Mouse (Mus musculus) left cerebral cortex, postnatal 10 days (tissue): Measurements from ENCODE around the gene Klhl12. TPM values are rescaled to one million over a fixed set of nuclear protein-coding genes. Genes with fewer than 3 reads are reported as not detected.
"Not testable (repeated sequence)": the region's sequence is repeated elsewhere in the genome, so short reads cannot be mapped to it uniquely, and the experiment has no call there.

Experiments used
- DNase-seq, 2 experiments: peaks; one replicate each; pipeline ENCODE4 v3.0.0; 2021 to 2022; ENCODE audit warnings: low spot score in 2 of 2, mixed read lengths in 1 of 2; ENCODE audit errors: extremely low spot score in 1 of 2
- intact Hi-C: fragments of 180-260 bp; cut with DNase I; formaldehyde crosslinking; loops from one replicate; pipeline ENCODE4 v1.15.1; 2025
- total RNA-seq, 2 experiments: library from RNA; stranded (reverse); gene quantifications; 2 replicates each; pipeline ENCODE4 v1.2.3; 2021

The Klhl12 gene
- total RNA-seq, 2 experiments from 2014 or later: 36.0 to 36.4 TPM

GRCm38 (mm10) chr1:134506201-134506600 lies 50.9 kb downstream of the Klhl12 start:
- no peak for DNase-seq
- intact Hi-C loops: no loop called here

GRCm38 (mm10) chr1:134510018-134510417 lies 54.7 kb downstream of the Klhl12 start:
- intact Hi-C loops: loop anchor here (10.0 kb wide), 1 partner anchor 95 kb away; no protein-coding TSS in a partner anchor
- no peak for DNase-seq

- intact Hi-C loops: loop anchor here (10.0 kb wide), 1 partner anchor 93 kb away; no protein-coding TSS in a partner anchor
- DNase-seq: no peak
These were observed 56.9 kb downstream of the Klhl12 start for GRCm38 (mm10) chr1:134512183-134512582.

- no peak for DNase-seq
- intact Hi-C loops: loop anchor here (10.0 kb wide), 1 partner anchor 92 kb away; no protein-coding TSS in a partner anchor
These were observed 57.3 kb downstream of the Klhl12 start for GRCm38 (mm10) chr1:134512584-134512983.

GRCm38 (mm10) chr1:134513312-134513860 lies 58.1 kb downstream of the Klhl12 start:
- DNase-seq: peak in 1 of 2 experiments; percentile 28
- intact Hi-C loops: loop anchor here (10.0 kb wide), 1 partner anchor 91 kb away; no protein-coding TSS in a partner anchor

- intact Hi-C loops: loop anchor here (10.0 kb wide), 1 partner anchor 91 kb away; no protein-coding TSS in a partner anchor
- DNase-seq: peak in 1 of 2 experiments; percentile 32
These were observed 58.7 kb downstream of the Klhl12 start for GRCm38 (mm10) chr1:134513876-134514590.

- no peak for DNase-seq
- intact Hi-C loops: loop anchor here (10.0 kb wide), 1 partner anchor 89 kb away; no protein-coding TSS in a partner anchor
These were observed 60.6 kb downstream of the Klhl12 start for GRCm38 (mm10) chr1:134515891-134516290.

- intact Hi-C loops: loop anchor here (10.0 kb wide), 1 partner anchor 88 kb away; no protein-coding TSS in a partner anchor
- peak in 1 of 2 experiments; percentile 64 for DNase-seq
These were observed 61.3 kb downstream of the Klhl12 start for GRCm38 (mm10) chr1:134516491-134517198.

- intact Hi-C loops: loop anchor here (10.0 kb wide), 1 partner anchor 87 kb away; no protein-coding TSS in a partner anchor
- not testable (repeated sequence) for DNase-seq
These were observed 62.5 kb downstream of the Klhl12 start for GRCm38 (mm10) chr1:134517841-134518240.

GRCm38 (mm10) chr1:134518677-134519076 lies 63.3 kb downstream of the Klhl12 start:
- DNase-seq: peak; percentile 76 to 87
- intact Hi-C loops: loop anchor here (10.0 kb wide), 1 partner anchor 86 kb away; no protein-coding TSS in a partner anchor

- intact Hi-C loops: loop anchor here (10.0 kb wide), 1 partner anchor 86 kb away; no protein-coding TSS in a partner anchor
- DNase-seq: not testable (repeated sequence)
These were observed 63.9 kb downstream of the Klhl12 start for GRCm38 (mm10) chr1:134519201-134519600.

- intact Hi-C loops: no loop called here
- no peak for DNase-seq
These were observed 64.8 kb downstream of the Klhl12 start for GRCm38 (mm10) chr1:134520001-134520721.

GRCm38 (mm10) chr1:134521163-134521562 lies 65.8 kb downstream of the Klhl12 start:
- DNase-seq: no peak
- intact Hi-C loops: no loop called here

GRCm38 (mm10) chr1:134522325-134522724 lies 67.0 kb downstream of the Klhl12 start:
- intact Hi-C loops: no loop called here
- DNase-seq: no peak

- intact Hi-C loops: no loop called here
- no peak for DNase-seq
These were observed 69.1 kb downstream of the Klhl12 start for GRCm38 (mm10) chr1:134524424-134524823.

- no peak for DNase-seq
- intact Hi-C loops: no loop called here
These were observed 69.7 kb downstream of the Klhl12 start for GRCm38 (mm10) chr1:134525015-134525414.

- intact Hi-C loops: no loop called here
- no peak for DNase-seq
These were observed 71.4 kb downstream of the Klhl12 start for GRCm38 (mm10) chr1:134526752-134527151.

- intact Hi-C loops: no loop called here
- peak; percentile 53 to 65 for DNase-seq
These were observed 75.3 kb downstream of the Klhl12 start for GRCm38 (mm10) chr1:134530618-134531017.
